Mouse (Mus musculus): ENCODE data around the gene Paqr7.
A peak's percentile ranks its signal among the peaks of the same experiment; 100 is the strongest.

The Paqr7 gene

GRCm38 (mm10) chr4:134538997-134539580 is 42.6 kb downstream of the Paqr7 start:
- DNase-seq, result peak; percentile 63 to 70

DNA sequence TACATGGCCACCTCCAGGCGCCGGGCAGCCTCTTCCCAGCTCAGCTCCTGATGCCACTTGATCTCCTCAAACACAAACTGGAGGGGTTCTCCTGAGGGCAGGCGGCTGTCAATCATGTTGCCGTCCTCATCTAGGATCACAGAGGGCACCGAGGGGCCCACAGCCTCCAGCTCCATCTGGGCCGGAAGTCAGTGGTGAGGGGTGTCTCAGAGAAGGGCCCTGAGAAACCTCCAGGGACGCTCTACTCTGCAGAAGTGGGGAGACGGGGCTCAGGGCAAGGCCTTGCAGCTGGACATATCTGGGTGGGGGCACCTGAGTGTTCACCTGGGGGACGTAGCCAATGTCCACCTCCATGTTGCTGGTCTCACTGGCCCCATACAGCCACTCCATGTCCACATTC is 46.2 kb downstream of the Paqr7 start:
- no peak for DNase-seq

DNA sequence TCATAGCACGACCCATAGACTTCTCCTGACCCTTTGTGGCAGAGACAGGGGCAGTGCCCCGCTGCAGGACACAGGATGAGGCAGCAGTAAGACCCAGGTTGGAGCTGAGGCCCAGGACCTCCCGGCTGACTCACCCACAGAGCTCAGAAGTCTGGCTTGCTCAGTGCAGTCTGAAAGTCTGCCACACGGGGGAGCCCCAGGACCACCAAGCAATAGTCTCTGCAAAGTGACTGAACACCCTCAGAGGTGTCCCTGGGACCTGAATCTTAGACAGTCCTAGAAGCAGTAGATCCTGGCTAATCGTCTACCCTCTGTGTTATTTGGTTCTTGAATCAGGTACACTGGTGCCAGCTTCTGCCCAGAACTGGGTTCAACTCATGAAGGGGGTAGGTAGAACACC is 46.8 kb downstream of the Paqr7 start:
- DNase-seq, result peak; percentile 98

GRCm38 (mm10) chr4:134546814-134547705 is 50.6 kb downstream of the Paqr7 start:
- DNase-seq, result peak; percentile 63 to 70

DNA sequence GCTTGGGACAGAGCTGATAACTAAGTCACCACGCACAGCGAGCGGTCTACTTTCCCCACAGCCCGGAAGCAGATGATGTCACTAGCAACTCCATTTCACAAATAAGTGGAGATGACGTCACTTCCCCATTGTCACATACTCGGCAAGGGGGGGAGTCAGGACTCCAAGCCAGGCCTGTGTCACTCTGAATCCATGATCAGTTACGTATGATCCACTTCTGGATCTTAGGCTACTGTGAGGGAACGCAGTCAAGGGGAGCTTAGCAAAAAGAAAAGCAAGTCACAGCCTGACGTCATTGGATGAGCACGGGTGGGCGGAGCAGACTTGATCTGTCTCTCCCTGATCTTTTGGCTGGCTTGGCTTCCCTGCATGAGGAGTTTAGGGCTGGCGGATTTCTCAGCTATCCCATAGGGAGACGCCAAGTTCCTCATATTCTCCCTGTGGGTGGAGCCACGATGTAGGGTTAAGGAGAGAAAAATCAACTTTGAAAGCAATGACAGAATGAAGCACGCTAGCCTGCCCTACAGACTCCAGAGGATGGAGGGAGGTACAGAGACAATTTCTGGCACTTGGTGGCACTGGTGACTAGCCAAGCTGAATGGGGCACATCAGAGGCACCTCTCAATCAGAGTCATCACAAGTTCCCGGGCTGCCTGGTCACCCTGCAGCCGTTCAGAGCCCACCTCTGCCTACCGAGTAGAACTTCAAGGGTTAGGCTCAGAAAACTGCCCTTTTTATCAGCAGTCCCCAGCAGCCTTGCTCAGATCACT is 51.9 kb downstream of the Paqr7 start:
- peak in 1 of 2 experiments; percentile 50 for DNase-seq

- peak in 1 of 2 experiments; percentile 46 for DNase-seq
Observed at GRCm38 (mm10) chr4:134549899-134550298, 53.4 kb downstream of the Paqr7 start.

GRCm38 (mm10) chr4:134551494-134552316 is 55.2 kb downstream of the Paqr7 start, which contains the start of gene Selenon:
Selenon (minus strand) TSS chr4:134552166.
- DNase-seq, result peak; percentile 73 to 78

GRCm38 (mm10) chr4:134553631-134554030 is 57.1 kb downstream of the Paqr7 start:
- DNase-seq, result peak in 1 of 2 experiments; percentile 50

DNA sequence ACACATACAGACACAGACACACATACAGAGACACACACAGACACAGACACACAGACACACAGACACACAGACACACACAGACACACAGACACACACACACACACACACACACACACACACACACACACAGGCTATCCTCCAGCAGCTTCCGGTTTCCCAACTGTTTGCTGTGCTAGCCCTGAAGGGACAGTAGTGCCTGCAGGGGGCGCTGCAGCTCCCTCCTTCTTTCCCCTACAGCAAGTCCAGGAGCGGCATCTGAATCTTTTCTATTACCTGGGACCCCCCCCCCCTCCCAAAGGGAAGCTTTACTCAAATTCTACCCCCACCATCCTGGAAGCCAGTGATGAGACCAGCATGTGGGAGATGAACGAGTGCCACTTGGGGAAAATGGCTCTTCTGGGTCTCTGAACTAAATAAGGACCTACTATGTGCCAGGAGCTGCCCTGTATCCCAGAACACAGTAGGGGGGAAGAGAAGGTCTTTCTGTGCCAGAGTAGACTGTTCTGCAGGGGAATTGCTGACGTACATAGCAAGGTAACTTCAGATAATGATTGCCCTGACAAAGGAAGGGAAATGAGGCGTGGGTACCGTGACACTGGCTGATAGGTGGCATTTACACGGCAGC is 59.6 kb downstream of the Paqr7 start:
- DNase-seq, result peak; percentile 65 to 88

- DNase-seq, result no peak
Observed at GRCm38 (mm10) chr4:134557626-134558249, 61.2 kb downstream of the Paqr7 start.

DNA sequence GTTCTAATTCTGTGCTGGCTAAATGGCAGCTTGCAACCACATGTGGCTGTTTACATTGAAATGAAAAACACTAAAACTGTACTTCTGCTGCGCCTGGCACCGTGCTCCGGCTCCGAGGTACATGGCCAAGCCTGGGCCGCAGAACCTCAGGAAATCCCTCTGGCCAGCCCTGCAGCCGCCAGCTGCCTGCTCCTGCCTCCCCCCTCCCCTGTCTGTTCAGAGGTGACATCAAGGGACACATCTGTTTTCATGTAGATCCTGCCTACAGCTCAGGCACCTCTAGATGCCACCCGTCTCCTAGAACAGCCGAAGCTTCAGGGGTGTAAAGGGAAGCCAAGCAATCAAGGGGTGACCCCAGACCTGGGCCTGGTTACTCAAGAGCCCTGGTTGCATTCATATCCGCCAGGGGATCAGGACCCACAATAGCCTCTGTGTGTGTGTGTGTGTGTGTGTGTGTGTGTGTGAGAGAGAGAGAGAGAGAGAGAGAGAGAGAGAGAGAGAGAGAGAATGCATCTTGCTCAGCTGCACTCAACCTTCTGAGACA is 62.1 kb downstream of the Paqr7 start:
- DNase-seq, result no peak

- no peak for DNase-seq
Observed at GRCm38 (mm10) chr4:134559154-134559553, 62.7 kb downstream of the Paqr7 start.
